Mouse (Mus musculus): ENCODE measurements at regions not wholly inside any gene's neighbourhood (a gene's known extent, or its start where the extent isn't known, plus 50 kb on each side); places are given as distances from the start of the nearest gene placed in this dataset.
A peak's percentile ranks its signal among the peaks of the same experiment; 100 is the strongest.

- ATAC-seq (replicated peaks in 1 of 2; ENCODE audit: insufficient read depth in 1 of 2, low FRiP score in 2 of 2, low TSS enrichment in 1 of 2, low read depth in 1 of 2, poor library complexity in 2 of 2, severe bottlenecking in 2 of 2) = no peak
Observed at GRCm38 (mm10) chr4:142350986-142351385, 111.8 kb upstream of the Kazn start.

- peak in 1 of 2 experiments; percentile 57; a peak in 1 of 4 replicates for ATAC-seq (replicated peaks in 1 of 2; ENCODE audit: insufficient read depth in 1 of 2, low FRiP score in 2 of 2, low TSS enrichment in 1 of 2, low read depth in 1 of 2, poor library complexity in 2 of 2, severe bottlenecking in 2 of 2)
Observed at GRCm38 (mm10) chr4:142348910-142349309, 109.7 kb upstream of the Kazn start.

GRCm38 (mm10) chr4:142342482-142343206 lies 103.4 kb upstream of the Kazn start:
- ATAC-seq (replicated peaks in 1 of 2; ENCODE audit: insufficient read depth in 1 of 2, low FRiP score in 2 of 2, low TSS enrichment in 1 of 2, low read depth in 1 of 2, poor library complexity in 2 of 2, severe bottlenecking in 2 of 2) = no peak

- ATAC-seq (replicated peaks in 1 of 2; ENCODE audit: insufficient read depth in 1 of 2, low FRiP score in 2 of 2, low TSS enrichment in 1 of 2, low read depth in 1 of 2, poor library complexity in 2 of 2, severe bottlenecking in 2 of 2) = 0 out of 4 replicates have a peak, but pooled peaks of 1 of the 2 experiments have one; percentile 17
Observed at GRCm38 (mm10) chr4:142341305-142341704, 102.1 kb upstream of the Kazn start.

- no peak for ATAC-seq (replicated peaks in 1 of 2; ENCODE audit: insufficient read depth in 1 of 2, low FRiP score in 2 of 2, low TSS enrichment in 1 of 2, low read depth in 1 of 2, poor library complexity in 2 of 2, severe bottlenecking in 2 of 2)
Observed at GRCm38 (mm10) chr4:142340057-142340456, 100.9 kb upstream of the Kazn start.

- ATAC-seq (replicated peaks in 1 of 2; ENCODE audit: insufficient read depth in 1 of 2, low FRiP score in 2 of 2, low TSS enrichment in 1 of 2, low read depth in 1 of 2, poor library complexity in 2 of 2, severe bottlenecking in 2 of 2) = no peak
Observed at GRCm38 (mm10) chr4:142337701-142338100, 98.5 kb upstream of the Kazn start.

GRCm38 (mm10) chr4:142336943-142337342 lies 97.7 kb upstream of the Kazn start:
- no peak for ATAC-seq (replicated peaks in 1 of 2; ENCODE audit: insufficient read depth in 1 of 2, low FRiP score in 2 of 2, low TSS enrichment in 1 of 2, low read depth in 1 of 2, poor library complexity in 2 of 2, severe bottlenecking in 2 of 2)

- ATAC-seq (replicated peaks in 1 of 2; ENCODE audit: insufficient read depth in 1 of 2, low FRiP score in 2 of 2, low TSS enrichment in 1 of 2, low read depth in 1 of 2, poor library complexity in 2 of 2, severe bottlenecking in 2 of 2) = no peak
Observed at GRCm38 (mm10) chr4:142334084-142334483, 94.9 kb upstream of the Kazn start.

- ATAC-seq (replicated peaks in 1 of 2; ENCODE audit: insufficient read depth in 1 of 2, low FRiP score in 2 of 2, low TSS enrichment in 1 of 2, low read depth in 1 of 2, poor library complexity in 2 of 2, severe bottlenecking in 2 of 2) = no peak
Observed at GRCm38 (mm10) chr4:142330599-142330998, 91.4 kb upstream of the Kazn start.

GRCm38 (mm10) chr4:142329600-142329999 lies 90.4 kb upstream of the Kazn start:
- ATAC-seq (replicated peaks in 1 of 2; ENCODE audit: insufficient read depth in 1 of 2, low FRiP score in 2 of 2, low TSS enrichment in 1 of 2, low read depth in 1 of 2, poor library complexity in 2 of 2, severe bottlenecking in 2 of 2) = no peak

- ATAC-seq (replicated peaks in 1 of 2; ENCODE audit: insufficient read depth in 1 of 2, low FRiP score in 2 of 2, low TSS enrichment in 1 of 2, low read depth in 1 of 2, poor library complexity in 2 of 2, severe bottlenecking in 2 of 2) = no peak
Observed at GRCm38 (mm10) chr4:142326511-142326910, 87.3 kb upstream of the Kazn start.

- ATAC-seq (replicated peaks in 1 of 2; ENCODE audit: insufficient read depth in 1 of 2, low FRiP score in 2 of 2, low TSS enrichment in 1 of 2, low read depth in 1 of 2, poor library complexity in 2 of 2, severe bottlenecking in 2 of 2) = no peak
Observed at GRCm38 (mm10) chr4:142321209-142321863, 82.1 kb upstream of the Kazn start.

GRCm38 (mm10) chr4:142310282-142310681 lies 71.1 kb upstream of the Kazn start:
- no peak for ATAC-seq (replicated peaks in 1 of 2; ENCODE audit: insufficient read depth in 1 of 2, low FRiP score in 2 of 2, low TSS enrichment in 1 of 2, low read depth in 1 of 2, poor library complexity in 2 of 2, severe bottlenecking in 2 of 2)

GRCm38 (mm10) chr4:142308271-142308670 lies 69.1 kb upstream of the Kazn start:
- ATAC-seq (replicated peaks in 1 of 2; ENCODE audit: insufficient read depth in 1 of 2, low FRiP score in 2 of 2, low TSS enrichment in 1 of 2, low read depth in 1 of 2, poor library complexity in 2 of 2, severe bottlenecking in 2 of 2) = no peak

GRCm38 (mm10) chr4:142307321-142307720 lies 68.1 kb upstream of the Kazn start:
- no peak for ATAC-seq (replicated peaks in 1 of 2; ENCODE audit: insufficient read depth in 1 of 2, low FRiP score in 2 of 2, low TSS enrichment in 1 of 2, low read depth in 1 of 2, poor library complexity in 2 of 2, severe bottlenecking in 2 of 2)

- ATAC-seq (replicated peaks in 1 of 2; ENCODE audit: insufficient read depth in 1 of 2, low FRiP score in 2 of 2, low TSS enrichment in 1 of 2, low read depth in 1 of 2, poor library complexity in 2 of 2, severe bottlenecking in 2 of 2) = no peak
Observed at GRCm38 (mm10) chr4:142306076-142306475, 66.9 kb upstream of the Kazn start.

GRCm38 (mm10) chr4:142303374-142304020 lies 64.3 kb upstream of the Kazn start:
- no peak for ATAC-seq (replicated peaks in 1 of 2; ENCODE audit: insufficient read depth in 1 of 2, low FRiP score in 2 of 2, low TSS enrichment in 1 of 2, low read depth in 1 of 2, poor library complexity in 2 of 2, severe bottlenecking in 2 of 2)

- ATAC-seq (replicated peaks in 1 of 2; ENCODE audit: insufficient read depth in 1 of 2, low FRiP score in 2 of 2, low TSS enrichment in 1 of 2, low read depth in 1 of 2, poor library complexity in 2 of 2, severe bottlenecking in 2 of 2) = no peak
Observed at GRCm38 (mm10) chr4:142302724-142303120, 63.5 kb upstream of the Kazn start.

Data from hematopoietic stem cell, adult 5-6 weeks (primary cell).